Mouse (Mus musculus) kidney, postnatal 25 days (tissue): Measurements from ENCODE around the gene Prkca.

Experiments
- DNase-seq, 2 experiments: peaks; one replicate each; pipeline ENCODE4 v3.0.0; 2021; ENCODE audit warnings: mixed read lengths in 2 of 2

Gene Prkca

DNA sequence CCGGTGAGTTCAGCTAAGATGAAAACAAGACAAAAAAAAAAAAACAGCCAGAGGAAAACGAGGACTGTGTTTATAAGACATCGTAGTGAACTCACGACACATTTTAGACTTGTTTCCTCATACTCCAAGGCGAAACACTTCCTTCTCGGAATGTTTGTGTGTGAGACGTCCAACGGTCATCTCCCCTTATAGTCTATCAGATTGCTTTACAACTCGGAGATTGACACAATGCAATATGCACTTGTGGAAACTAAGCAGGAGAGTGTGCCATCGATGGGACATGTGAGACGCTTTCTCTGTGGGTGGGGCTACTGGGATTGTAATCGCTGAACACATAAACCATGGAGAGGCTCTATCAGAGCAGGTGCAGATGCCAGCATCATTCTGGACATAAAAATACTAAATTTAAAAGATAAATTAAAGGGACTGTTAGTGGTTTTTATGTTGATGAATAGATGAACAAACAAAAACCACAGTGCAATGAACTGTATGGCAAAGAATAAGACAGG is 49.4 kb downstream of the Prkca start:
- no peak for DNase-seq

DNA sequence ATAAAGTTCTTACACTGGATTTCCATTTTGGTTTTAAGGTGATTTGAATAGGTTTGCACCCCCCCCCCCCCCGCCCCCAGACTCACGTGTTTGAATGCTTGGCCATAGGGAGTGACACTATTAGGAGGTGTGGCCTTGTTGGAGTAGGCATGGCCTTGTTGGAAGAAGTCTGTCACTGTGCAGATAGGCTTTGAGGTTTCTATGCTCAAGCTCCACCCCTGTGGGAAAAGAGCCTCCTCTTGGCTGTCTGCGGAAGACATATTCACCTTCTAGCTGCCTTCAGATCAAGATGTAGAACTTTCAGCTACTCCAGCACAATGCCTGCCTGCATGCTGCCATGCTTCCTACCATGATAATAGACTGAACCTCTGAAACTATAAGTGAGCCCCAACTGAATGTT is 49.9 kb downstream of the Prkca start:
- no peak for DNase-seq

GRCm38 (mm10) chr11:108289192-108289591 is 54.5 kb downstream of the Prkca start:
- DNase-seq, result no peak

- peak; percentile 67 to 76 for DNase-seq
Measured at GRCm38 (mm10) chr11:108287321-108287720, 56.4 kb downstream of the Prkca start.

- no peak for DNase-seq
Measured at GRCm38 (mm10) chr11:108285046-108285445, 58.7 kb downstream of the Prkca start.

GRCm38 (mm10) chr11:108282850-108283459 is 60.8 kb downstream of the Prkca start:
- DNase-seq, result no peak

- DNase-seq, result peak in 1 of 2 experiments; percentile 41
Measured at GRCm38 (mm10) chr11:108279748-108280373, 63.9 kb downstream of the Prkca start.

DNA sequence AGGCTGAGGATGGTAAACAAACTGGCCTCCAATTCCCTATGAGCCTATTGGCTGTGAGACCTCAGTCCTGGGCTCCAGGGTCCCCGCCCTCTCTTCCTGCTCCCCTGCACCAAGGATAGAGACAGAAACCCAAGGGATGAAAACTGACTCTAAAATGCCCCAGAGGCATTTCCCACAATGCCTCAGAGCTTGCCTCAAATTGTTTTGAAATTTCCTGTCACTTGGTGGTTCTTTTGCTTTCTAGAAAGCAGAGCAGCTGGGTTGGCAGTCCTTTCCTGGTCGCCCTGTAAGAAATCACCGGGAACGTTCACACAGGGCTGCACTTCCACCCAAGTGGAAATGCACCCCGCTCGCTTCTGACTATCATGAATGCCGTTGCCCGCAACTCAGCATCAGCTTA is 66.6 kb downstream of the Prkca start:
- no peak for DNase-seq

DNA sequence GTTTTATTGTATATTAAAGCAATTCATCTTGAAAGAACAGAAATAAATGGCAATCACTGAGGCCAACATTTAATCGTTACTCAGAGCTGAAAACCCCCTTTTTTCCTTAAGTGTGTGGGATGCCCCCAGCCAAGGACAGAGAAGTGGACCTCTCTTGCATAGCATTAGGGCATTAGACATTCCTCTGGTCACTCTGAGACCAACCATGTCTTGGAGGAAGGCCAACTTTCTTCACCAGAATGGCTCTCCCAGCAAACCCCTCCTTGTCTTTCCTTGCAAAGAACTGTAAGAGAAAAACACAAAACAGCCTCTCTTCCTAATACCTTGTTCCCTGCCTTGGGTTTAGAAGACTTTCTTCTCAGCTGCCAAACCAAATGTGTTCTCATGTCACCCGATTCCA is 67.6 kb downstream of the Prkca start:
- DNase-seq, result no peak

DNA sequence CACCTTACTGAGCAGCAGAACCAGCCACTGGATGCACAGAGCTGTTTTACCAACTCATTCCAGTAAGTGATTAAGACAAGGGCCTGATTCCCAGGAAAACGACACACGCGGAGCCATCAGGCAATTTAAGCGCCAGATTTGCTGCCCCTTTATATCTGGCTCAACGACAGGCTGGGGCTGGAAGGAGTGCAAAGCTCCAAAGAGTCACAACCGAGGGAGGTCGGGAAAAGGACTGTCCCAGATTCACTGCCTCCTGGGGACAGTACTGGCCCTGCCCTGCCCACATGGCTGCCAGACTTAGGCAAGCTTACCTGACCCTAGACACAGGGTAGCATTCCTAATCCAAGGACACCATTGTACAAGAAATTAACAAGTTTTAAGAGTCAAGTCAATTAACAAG is 69.7 kb downstream of the Prkca start:
- no peak for DNase-seq

DNA sequence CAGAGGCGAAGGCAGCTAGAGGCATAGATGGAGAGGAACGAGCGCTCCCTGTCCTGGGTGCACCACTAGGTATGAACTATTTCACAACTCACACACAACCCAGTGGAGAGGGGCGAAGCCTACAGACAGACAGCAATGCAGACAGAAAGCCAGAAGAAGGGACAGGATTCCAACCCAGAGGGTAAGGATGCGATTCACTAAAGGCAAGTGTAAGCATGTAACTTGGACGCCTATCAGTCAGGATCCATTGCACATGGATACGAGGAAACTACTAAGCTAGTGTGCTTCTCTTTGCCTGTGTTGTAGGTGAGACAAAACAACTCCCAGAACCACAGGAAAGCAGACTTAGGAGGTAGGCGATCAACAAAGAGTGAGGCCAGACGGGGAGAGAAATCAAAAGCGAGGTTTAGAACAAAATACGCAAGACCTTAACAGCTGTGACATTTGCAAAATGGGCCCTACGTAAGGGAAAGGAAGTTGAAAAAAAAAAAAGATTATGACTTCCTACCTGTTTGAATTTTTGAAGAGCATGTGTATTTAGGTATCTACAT is 70.2 kb downstream of the Prkca start:
- DNase-seq, result no peak

- no peak for DNase-seq
Measured at GRCm38 (mm10) chr11:108272601-108273414, 70.9 kb downstream of the Prkca start.

- peak; percentile 57 to 68 for DNase-seq
Measured at GRCm38 (mm10) chr11:108271305-108271704, 72.4 kb downstream of the Prkca start.

DNA sequence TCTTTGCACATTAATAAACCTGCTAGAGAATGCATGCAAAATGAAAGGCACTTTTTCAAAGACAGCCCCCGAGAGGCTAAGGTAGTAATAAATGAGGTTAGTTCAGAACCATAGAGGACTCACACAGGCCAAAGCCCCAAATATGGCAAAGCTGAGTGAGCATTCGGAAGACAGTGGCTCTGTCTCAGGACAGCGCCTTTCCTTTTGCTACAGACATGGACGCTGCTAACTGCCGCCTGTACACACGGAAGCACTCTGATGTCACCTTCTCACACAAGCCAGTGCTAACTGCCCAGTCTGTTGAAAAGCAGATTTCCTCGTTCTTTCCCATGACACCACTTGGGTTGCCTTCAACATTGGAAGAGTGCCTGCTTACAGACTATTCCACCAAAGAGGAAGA is 74.2 kb downstream of the Prkca start:
- DNase-seq, result no peak

GRCm38 (mm10) chr11:108268421-108269322 is 75.1 kb downstream of the Prkca start:
- no peak for DNase-seq

DNA sequence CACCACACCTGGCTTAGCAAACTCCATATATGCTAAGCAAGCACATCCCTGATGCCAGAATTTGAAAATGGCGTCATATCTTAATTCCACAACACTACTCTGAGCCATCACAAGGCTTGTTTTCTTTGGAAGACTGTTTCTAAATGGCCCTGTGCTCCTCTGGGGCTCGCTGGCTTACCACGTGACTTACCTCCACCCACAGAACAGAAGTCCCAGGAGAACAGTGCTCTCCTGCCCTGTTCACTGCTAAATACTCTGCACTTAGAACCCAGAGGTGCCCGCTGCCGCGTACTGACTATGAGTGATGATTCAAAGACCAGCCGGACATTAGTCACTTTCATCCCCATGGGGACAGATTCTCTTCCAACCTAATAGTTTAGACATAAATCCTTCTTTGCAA is 75.9 kb downstream of the Prkca start:
- DNase-seq, result peak; percentile 51 to 74

GRCm38 (mm10) chr11:108267066-108267465 is 76.7 kb downstream of the Prkca start:
- DNase-seq, result no peak

DNA sequence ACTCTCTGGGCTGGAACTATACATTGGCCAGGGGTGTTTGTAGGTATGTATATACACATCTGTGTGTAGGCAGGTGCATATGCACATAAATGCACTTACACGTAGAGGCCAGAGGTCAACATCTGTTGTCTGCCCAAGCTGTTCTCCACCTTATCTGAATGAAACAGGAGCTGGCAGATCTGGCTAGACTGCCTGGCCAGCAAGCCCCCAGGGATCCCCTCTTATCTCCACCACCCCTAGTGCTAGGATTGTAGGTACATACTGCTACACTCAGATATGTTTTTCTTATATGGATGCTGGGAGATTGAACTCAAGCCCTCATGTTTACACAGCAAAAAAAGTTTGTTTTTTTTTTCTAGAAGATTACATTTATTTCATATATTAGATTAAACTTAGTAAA is 79.9 kb downstream of the Prkca start:
- no peak for DNase-seq

DNA sequence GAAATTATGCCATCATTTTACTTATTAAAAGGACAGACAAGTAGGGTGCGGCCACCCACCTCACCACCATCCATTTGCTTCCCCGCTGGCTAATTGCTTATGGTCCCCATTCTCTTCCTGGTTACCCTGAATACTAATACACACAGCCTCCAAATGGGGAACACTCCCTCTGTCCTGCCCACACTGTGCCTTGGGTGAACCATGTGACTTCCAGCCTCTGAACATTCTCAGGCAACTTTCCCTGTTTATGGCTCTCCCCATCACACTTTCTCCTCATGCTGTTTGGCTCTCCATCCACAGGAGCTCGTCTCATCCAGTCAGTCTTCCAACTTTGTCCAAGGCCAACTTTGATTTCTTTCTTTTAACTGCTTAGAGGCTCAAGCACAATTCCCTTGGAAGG is 80.3 kb downstream of the Prkca start:
- no peak for DNase-seq

- no peak for DNase-seq
Measured at GRCm38 (mm10) chr11:108261751-108262160, 82.0 kb downstream of the Prkca start.

DNA sequence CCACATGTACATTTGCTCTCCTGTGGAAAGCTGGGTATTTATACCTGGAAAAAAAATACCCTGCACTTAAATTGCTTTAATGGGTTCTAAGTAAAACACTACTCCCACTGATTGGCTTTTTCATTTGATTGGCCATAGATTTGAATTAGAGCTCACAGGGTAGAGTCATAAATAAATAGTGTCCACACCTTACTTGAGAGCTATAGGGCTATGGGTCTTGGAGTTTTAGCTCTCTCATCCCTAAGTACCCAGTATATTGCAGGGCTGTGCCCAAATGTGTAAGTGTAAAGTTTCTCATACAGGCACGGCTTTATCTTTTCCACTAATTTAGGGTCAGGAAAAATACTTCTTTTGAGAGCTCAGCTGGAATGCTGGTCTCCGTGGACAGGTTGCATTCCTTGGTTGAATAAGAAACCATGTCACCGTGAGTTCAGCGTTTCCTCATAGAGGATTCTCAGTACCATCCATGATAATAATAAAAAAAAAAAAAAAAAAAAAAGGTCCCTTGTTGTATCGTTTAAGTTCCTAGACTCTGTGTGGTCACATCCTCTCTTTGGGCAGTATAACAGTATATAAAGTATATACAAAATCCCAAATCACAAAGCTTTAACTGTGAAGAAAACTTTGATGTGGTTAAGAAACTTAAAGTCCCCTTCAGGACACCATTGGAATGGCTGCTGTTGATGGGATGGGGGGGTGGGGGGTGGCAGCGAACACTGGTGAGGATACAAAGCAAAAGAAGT is 82.8 kb downstream of the Prkca start:
- no peak for DNase-seq

GRCm38 (mm10) chr11:108259391-108259790 is 84.3 kb downstream of the Prkca start:
- peak in 1 of 2 experiments; percentile 47 for DNase-seq
